Mouse (Mus musculus): ENCODE measurements at regions not wholly inside any gene's neighbourhood (a gene's known extent, or its start where the extent isn't known, plus 50 kb on each side); places are given as distances from the start of the nearest gene placed in this dataset.

DNA sequence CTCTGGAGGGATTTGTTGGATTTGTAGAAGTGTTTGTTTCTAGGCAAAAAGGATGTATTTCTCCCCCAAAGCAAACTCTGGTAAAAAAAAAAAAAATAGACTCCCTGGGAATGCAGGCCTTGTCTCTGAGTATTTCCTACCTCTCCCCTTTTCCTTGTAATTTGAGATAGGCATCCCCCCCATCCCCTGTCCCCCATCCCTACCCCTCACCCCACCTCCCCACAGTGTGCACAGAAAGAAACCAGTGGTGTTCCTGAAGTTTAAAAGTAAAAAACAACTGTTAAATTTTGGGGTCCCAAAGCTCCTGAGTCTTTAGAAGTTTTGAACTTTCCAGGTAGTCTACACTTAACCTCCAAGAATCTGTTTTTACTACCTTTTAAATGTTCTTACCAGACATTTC, 334.0 kb downstream of the Tmem135 start:
- no peak for TF ChIP-seq POLR2A (IDR thresholded peaks at IDR 0.05; ENCODE audit: borderline replicate concordance, extremely low read depth, insufficient read depth, insufficient read length, poor library complexity, severe bottlenecking)
- no peak for TF ChIP-seq CTCF (IDR thresholded peaks at IDR 0.05; ENCODE audit: borderline replicate concordance, extremely low read depth, insufficient read depth, insufficient read length)
